Mouse (Mus musculus): ENCODE measurements around the gene Mcm8. TPM values are rescaled to one million over a fixed set of nuclear protein-coding genes. Genes with fewer than 3 reads are reported as not detected.
A peak's percentile ranks its signal among the peaks of the same experiment; 100 is the strongest.

Mcm8 gene
- 15.5 and 21.4 TPM in 2 replicates for polyA plus RNA-seq (2014; fragmentation: Nextera tagmentation; extraction: Ambion mirVana)

DNA sequence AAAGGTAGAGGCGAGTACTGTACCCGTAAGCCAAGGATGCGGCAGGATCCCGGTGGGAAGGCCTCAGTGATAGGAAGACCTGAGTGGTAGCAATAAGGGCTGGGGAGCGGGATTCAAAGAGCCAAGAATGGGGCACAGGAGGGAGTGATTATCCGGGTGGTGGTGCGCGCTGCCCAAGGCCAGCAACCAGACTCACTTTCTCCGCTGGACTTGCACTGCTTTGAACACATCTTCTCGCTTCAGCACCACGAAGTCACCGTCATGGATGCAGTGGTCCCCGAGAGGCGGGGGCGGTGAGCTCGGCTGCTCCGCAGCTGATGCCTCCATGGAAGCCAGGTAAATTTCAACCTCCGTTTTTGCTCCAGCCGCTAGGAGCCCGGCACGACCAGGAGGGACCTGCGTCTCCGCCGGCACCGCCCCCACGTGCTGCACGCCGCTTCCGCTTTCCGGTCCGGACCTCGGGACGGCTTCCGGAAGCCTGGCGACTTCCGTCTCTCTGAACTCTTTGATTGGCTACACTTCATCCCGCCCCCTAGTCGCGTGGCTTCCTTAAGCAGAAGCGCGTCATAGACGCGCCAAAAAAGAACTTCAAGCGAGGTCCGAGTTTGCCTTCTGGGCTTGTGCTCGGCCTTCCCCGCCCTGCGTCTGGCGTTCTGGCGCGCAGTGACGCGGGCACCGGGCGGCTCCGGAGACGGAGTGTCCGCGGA, at the start of gene Mcm8, which contains the start of gene Trmt6:
Mcm8 (plus strand) TSS at position 534 of the 707 bp plus-strand sequence.
Trmt6 (minus strand) TSS at position 448 of the 707 bp plus-strand sequence.
- Histone ChIP-seq H3K9me3 (ENCODE audit: control insufficient read depth, low read length) (no peaks in the 10 kb centered on the region), H3K9ac (ENCODE audit: low read depth, low read length) (peak within 1 kb of the TSS; percentile 83), H3K4me3 (ENCODE audit: low read length) (peak within 1 kb of the TSS; percentile 65), H3K27me3 (ENCODE audit: control insufficient read depth, insufficient read depth, low read length) (no peaks in the 10 kb centered on the region), H3K4me1 (ENCODE audit: control insufficient read depth, insufficient read depth, low read length) (peaks cover 4% of the 10 kb centered on the region; the same call in 1 of the 2 replicates), H3K4me2 (replicated peaks; ENCODE audit: low read depth, low read length) (peak within 1 kb of the TSS; percentile 81), H3K27ac (ENCODE audit: low read depth, low read length) (peak within 1 kb of the TSS; percentile 44; the same call in 1 of the 2 replicates), H3K36me3 (ENCODE audit: control insufficient read depth, insufficient read depth, low read length) (peaks cover 24% of the 10 kb centered on the region)
- WGBS, result under 1% methylated on average over 59 of the region's 59 CpGs
- ATAC-seq (ENCODE audit: low FRiP score, low TSS enrichment), result peak; percentile 100

DNA sequence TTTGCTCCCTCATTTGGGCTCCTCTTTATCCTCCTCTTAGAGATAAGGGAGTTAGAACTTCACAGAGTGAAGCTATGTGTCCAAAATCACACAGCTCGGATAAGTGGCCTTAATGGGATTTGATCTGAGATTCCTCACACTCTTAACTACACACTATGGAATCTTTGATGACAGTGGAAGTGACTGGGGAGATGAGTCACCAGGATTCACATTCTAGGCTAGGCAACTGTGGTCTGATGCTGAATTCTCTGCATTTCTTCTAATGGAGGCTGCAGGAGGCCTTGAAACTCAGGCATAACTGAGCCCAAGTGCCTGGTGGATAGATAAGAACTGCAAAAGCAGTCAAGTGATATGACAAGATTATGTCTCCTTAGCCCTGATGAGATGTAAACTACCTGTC, 45.1 kb upstream of the Mcm8 start:
- H3K27ac ChIP-seq (ENCODE audit: low read depth, low read length), result no peak overlapping the region
- ATAC-seq (ENCODE audit: low FRiP score, low TSS enrichment), result no peak
- 83% methylated on average over 1 of the region's 1 CpGs for WGBS
- H3K4me2 ChIP-seq (replicated peaks; ENCODE audit: low read depth, low read length), result no peak overlapping the region
- H3K9ac ChIP-seq (ENCODE audit: low read depth, low read length), result no peak overlapping the region
- H3K4me1 ChIP-seq (ENCODE audit: control insufficient read depth, insufficient read depth, low read length), result no peaks in the 10 kb centered on the region
- H3K9me3 ChIP-seq (ENCODE audit: control insufficient read depth, low read length), result no peaks in the 10 kb centered on the region
- no peak overlapping the region for H3K4me3 ChIP-seq (ENCODE audit: low read length)
- no peaks in the 10 kb centered on the region for H3K27me3 ChIP-seq (ENCODE audit: control insufficient read depth, insufficient read depth, low read length)
- H3K36me3 ChIP-seq (ENCODE audit: control insufficient read depth, insufficient read depth, low read length), result no peaks in the 10 kb centered on the region

DNA sequence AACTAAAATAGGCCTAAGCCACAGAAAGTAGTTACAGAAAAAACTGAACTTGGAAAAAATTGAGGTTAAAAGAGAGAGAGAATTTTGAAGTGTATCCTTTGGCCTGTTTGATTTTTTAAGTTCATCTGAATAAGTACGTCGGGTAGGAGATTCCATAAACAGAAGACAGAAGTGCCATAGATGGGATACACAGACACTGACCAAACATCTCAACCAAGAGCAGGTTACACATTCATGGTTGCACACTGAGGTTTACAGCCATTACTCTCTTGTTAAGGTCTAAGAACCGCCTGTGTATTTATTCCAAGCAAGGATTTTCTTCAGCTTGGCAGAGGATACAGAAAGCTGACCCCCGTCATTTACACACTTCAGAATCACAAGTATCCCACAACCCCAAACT, 35.0 kb upstream of the Mcm8 start, which contains the start of gene Chgb:
Chgb (plus strand) TSS at position 301 of the 400 bp plus-strand sequence.
- H3K4me1 ChIP-seq (ENCODE audit: control insufficient read depth, insufficient read depth, low read length), result no peaks in the 10 kb centered on the region
- no peaks in the 10 kb centered on the region for H3K9me3 ChIP-seq (ENCODE audit: control insufficient read depth, low read length)
- peak within 1 kb of the TSS; percentile 39 for H3K4me3 ChIP-seq (ENCODE audit: low read length)
- no peak within 1 kb of the TSS for H3K9ac ChIP-seq (ENCODE audit: low read depth, low read length)
- peak within 1 kb of the TSS; percentile 88 for H3K4me2 ChIP-seq (replicated peaks; ENCODE audit: low read depth, low read length)
- no peak; the same call in 1 of the 2 replicates for ATAC-seq (ENCODE audit: low FRiP score, low TSS enrichment)
- no peaks in the 10 kb centered on the region for H3K36me3 ChIP-seq (ENCODE audit: control insufficient read depth, insufficient read depth, low read length)
- no peak within 1 kb of the TSS for H3K27ac ChIP-seq (ENCODE audit: low read depth, low read length)
- WGBS, result 5% methylated on average over 4 of the region's 4 CpGs
- H3K27me3 ChIP-seq (ENCODE audit: control insufficient read depth, insufficient read depth, low read length), result peaks cover 4% of the 10 kb centered on the region; the same call in 1 of the 2 replicates

DNA sequence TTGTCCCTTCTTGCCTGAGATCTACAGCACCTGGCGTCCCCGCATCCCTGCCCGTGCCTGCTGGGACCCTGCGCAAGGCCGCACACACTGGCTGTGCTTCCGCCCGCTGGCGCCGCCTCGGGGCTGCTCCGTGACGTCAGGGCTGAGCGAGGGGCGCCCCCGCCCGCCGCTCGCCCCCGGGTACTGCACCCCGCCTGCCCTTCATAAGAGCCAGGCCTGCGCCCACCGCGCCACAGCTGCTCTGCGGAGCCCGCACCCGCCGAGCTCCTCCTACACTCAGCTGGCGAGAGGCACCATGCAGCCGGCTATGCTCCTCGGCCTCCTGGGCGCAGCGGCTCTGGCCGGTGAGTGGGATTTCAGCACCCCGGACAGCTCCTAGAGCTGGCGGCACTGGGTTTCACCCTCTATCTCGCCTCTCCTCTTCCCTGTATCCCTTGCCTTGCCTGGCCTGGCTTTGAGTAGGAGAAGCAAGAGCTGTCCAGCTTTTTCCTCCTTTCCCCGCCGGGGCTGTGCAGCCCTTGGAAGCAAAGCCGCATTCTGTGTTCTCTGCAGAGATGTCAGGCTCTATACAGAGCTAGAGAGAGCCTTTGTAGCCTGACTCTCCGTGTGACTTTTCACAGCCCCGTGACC, 34.4 kb upstream of the Mcm8 start:
- ATAC-seq (ENCODE audit: low FRiP score, low TSS enrichment), result peak; percentile 99
- H3K9me3 ChIP-seq (ENCODE audit: control insufficient read depth, low read length), result no peaks in the 10 kb centered on the region
- peaks cover 4% of the 10 kb centered on the region; the same call in 1 of the 2 replicates for H3K27me3 ChIP-seq (ENCODE audit: control insufficient read depth, insufficient read depth, low read length)
- peak overlapping the region; percentile 39 for H3K4me3 ChIP-seq (ENCODE audit: low read length)
- peak overlapping the region; percentile 88 for H3K4me2 ChIP-seq (replicated peaks; ENCODE audit: low read depth, low read length)
- H3K36me3 ChIP-seq (ENCODE audit: control insufficient read depth, insufficient read depth, low read length), result no peaks in the 10 kb centered on the region
- H3K9ac ChIP-seq (ENCODE audit: low read depth, low read length), result no peak overlapping the region
- H3K27ac ChIP-seq (ENCODE audit: low read depth, low read length), result no peak overlapping the region
- no peaks in the 10 kb centered on the region for H3K4me1 ChIP-seq (ENCODE audit: control insufficient read depth, insufficient read depth, low read length)
- under 1% methylated on average over 39 of the region's 41 CpGs for WGBS

DNA sequence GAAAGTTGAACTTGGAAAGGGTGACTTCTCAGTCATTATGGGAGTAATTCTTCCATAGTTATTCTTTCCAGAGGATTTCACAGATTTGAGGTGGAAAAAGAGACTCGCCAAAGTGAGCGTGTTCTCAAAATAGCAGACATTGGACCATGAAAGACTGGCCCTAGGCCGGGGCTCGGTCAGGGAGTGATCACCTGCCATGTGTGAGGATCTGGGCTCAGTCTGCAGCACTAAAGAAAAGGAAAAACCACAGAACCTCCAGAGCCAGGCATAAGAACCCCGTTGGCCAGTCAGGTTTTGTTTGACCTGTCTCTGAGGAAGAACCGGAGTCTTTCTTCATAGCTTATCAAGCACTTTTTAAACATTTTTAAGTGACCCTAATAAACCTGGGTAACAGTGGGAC, 31.9 kb upstream of the Mcm8 start:
- 85% methylated on average over 6 of the region's 6 CpGs for WGBS
- ATAC-seq (ENCODE audit: low FRiP score, low TSS enrichment), result no peak

DNA sequence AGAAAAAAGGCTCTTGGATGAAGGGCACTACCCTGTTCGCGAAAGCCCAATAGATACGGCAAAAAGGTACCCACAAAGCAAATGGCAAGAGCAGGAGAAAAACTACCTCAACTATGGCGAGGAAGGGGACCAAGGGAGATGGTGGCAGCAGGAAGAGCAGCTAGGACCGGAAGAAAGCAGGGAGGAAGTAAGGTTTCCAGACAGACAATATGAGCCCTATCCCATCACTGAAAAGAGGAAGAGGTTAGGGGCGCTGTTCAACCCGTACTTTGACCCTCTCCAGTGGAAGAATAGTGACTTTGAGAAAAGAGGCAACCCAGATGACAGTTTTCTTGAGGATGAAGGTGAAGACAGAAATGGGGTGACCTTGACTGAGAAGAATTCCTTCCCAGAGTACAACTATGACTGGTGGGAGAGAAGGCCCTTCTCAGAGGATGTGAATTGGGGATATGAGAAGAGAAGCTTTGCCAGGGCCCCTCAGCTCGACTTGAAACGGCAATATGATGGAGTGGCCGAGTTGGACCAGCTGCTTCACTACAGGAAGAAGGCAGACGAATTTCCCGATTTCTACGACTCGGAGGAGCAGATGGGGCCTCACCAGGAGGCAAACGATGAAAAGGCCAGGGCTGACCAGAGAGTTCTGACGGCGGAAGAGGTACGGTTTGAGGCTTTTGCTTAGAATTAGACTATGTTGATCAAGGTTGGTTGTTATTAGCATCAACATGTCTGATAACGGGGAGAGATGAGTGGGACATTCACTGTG, 22.3 kb upstream of the Mcm8 start:
- H3K36me3 ChIP-seq (ENCODE audit: control insufficient read depth, insufficient read depth, low read length), result no peaks in the 10 kb centered on the region
- no peak for ATAC-seq (ENCODE audit: low FRiP score, low TSS enrichment)
- no peak overlapping the region for H3K4me2 ChIP-seq (replicated peaks; ENCODE audit: low read depth, low read length)
- H3K9ac ChIP-seq (ENCODE audit: low read depth, low read length), result no peak overlapping the region
- H3K27ac ChIP-seq (ENCODE audit: low read depth, low read length), result no peak overlapping the region
- H3K9me3 ChIP-seq (ENCODE audit: control insufficient read depth, low read length), result no peaks in the 10 kb centered on the region
- 88% methylated on average over 19 of the region's 19 CpGs for WGBS
- H3K4me1 ChIP-seq (ENCODE audit: control insufficient read depth, insufficient read depth, low read length), result no peaks in the 10 kb centered on the region
- H3K27me3 ChIP-seq (ENCODE audit: control insufficient read depth, insufficient read depth, low read length), result no peaks in the 10 kb centered on the region
- H3K4me3 ChIP-seq (ENCODE audit: low read length), result no peak overlapping the region

More for the DNA sequence above, 31.9 kb upstream of the Mcm8 start:
- H3K4me2 ChIP-seq (replicated peaks; ENCODE audit: low read depth, low read length), result no peak overlapping the region
- H3K4me1 ChIP-seq (ENCODE audit: control insufficient read depth, insufficient read depth, low read length), result no peaks in the 10 kb centered on the region
- no peak overlapping the region for H3K27ac ChIP-seq (ENCODE audit: low read depth, low read length)
- H3K36me3 ChIP-seq (ENCODE audit: control insufficient read depth, insufficient read depth, low read length), result no peaks in the 10 kb centered on the region
- no peak overlapping the region for H3K4me3 ChIP-seq (ENCODE audit: low read length)
- H3K9ac ChIP-seq (ENCODE audit: low read depth, low read length), result no peak overlapping the region
- peaks cover 4% of the 10 kb centered on the region; the same call in 1 of the 2 replicates for H3K27me3 ChIP-seq (ENCODE audit: control insufficient read depth, insufficient read depth, low read length)
- no peaks in the 10 kb centered on the region for H3K9me3 ChIP-seq (ENCODE audit: control insufficient read depth, low read length)

DNA sequence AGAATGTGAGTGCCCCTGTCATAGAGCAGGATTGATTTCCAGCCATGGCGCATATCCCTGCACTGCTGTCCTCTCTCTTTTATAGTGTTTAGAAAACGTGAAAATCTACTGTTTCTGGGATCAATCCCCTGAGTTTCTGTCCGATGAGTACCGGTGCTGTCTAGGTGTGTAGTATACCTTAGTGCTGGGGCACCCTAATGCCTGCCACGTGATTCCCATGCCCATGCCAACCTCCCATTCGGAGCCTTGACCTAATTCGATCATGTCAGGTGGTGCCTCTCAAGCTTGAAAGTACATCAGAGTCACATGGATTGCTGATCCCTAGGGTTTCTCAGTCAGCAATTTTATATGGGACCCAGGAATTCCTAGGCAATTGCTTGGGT, 21.7 kb upstream of the Mcm8 start:
- no peak for ATAC-seq (ENCODE audit: low FRiP score, low TSS enrichment)
- H3K27ac ChIP-seq (ENCODE audit: low read depth, low read length), result no peak overlapping the region
- no peak overlapping the region for H3K4me3 ChIP-seq (ENCODE audit: low read length)
- no peak overlapping the region for H3K4me2 ChIP-seq (replicated peaks; ENCODE audit: low read depth, low read length)
- H3K4me1 ChIP-seq (ENCODE audit: control insufficient read depth, insufficient read depth, low read length), result no peaks in the 10 kb centered on the region
- no peak overlapping the region for H3K9ac ChIP-seq (ENCODE audit: low read depth, low read length)
- H3K36me3 ChIP-seq (ENCODE audit: control insufficient read depth, insufficient read depth, low read length), result no peaks in the 10 kb centered on the region
- H3K9me3 ChIP-seq (ENCODE audit: control insufficient read depth, low read length), result no peaks in the 10 kb centered on the region
- WGBS, result 85% methylated on average over 7 of the region's 7 CpGs
- no peaks in the 10 kb centered on the region for H3K27me3 ChIP-seq (ENCODE audit: control insufficient read depth, insufficient read depth, low read length)

DNA sequence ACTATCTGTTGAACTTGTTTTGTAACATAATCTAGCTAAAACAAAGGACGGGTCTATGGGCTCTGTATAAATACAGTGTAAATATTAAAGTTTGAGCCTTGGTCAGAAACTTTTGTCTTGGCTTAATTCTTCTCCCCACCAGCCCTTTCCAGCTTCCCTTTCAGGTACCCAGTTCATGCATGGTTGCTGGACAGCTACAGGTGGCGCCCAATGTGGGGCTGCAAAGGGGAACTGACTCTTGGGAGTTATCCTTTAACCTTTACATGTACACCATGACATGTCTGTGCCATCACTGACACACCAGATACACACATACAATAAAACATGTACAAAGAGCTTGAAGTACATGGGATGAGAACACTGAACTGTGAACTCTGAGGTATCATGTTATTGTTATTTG, 13.0 kb upstream of the Mcm8 start:
- Histone ChIP-seq H3K4me3 (ENCODE audit: low read length) (no peak overlapping the region), H3K4me2 (replicated peaks; ENCODE audit: low read depth, low read length) (no peak overlapping the region), H3K4me1 (ENCODE audit: control insufficient read depth, insufficient read depth, low read length) (no peaks in the 10 kb centered on the region), H3K9ac (ENCODE audit: low read depth, low read length) (no peak overlapping the region), H3K27me3 (ENCODE audit: control insufficient read depth, insufficient read depth, low read length) (no peaks in the 10 kb centered on the region), H3K36me3 (ENCODE audit: control insufficient read depth, insufficient read depth, low read length) (peaks cover 44% of the 10 kb centered on the region), H3K9me3 (ENCODE audit: control insufficient read depth, low read length) (no peaks in the 10 kb centered on the region), H3K27ac (ENCODE audit: low read depth, low read length) (no peak overlapping the region)
- no peak for ATAC-seq (ENCODE audit: low FRiP score, low TSS enrichment)
- WGBS, result 94% methylated on average over 2 of the region's 2 CpGs
